Mouse (Mus musculus) stomach, embryonic 16.5 days (tissue): ENCODE data around the gene Auts2. TPM values are rescaled to one million over a fixed set of nuclear protein-coding genes. Genes with fewer than 3 reads are reported as not detected.

Experiments
- ATAC-seq: fragments of 200-750 bp; cut with Nextera tagmentation; 2 replicates; pipeline ENCODE4 v1.8.0; 2017; ENCODE audit warnings: moderate number of reproducible peaks, moderate TSS enrichment; ENCODE audit not compliant: insufficient read depth, low FRiP score
- H3K27ac ChIP-seq: fragments of 300-500 bp; sonication (generic); 2 replicates; pipeline ENCODE4 v1.5.1; 2014; ENCODE audit warnings: low read length
- H3K27me3 ChIP-seq: fragments of 300-500 bp; sonication (generic); 2 replicates; pipeline ENCODE4 v1.6.1; 2014; ENCODE audit warnings: low read length, control low read depth, mixed read lengths; ENCODE audit not compliant: control insufficient read depth, insufficient read depth
- H3K36me3 ChIP-seq: fragments of 300-500 bp; sonication (generic); 2 replicates; pipeline ENCODE4 v1.6.1; 2014; ENCODE audit warnings: low read length; ENCODE audit not compliant: control insufficient read depth, insufficient read depth
- H3K4me1 ChIP-seq: fragments of 300-500 bp; sonication (generic); 2 replicates; pipeline ENCODE4 v1.6.1; 2014; ENCODE audit warnings: low read length, control low read depth, mixed read lengths; ENCODE audit not compliant: control insufficient read depth, insufficient read depth
- H3K4me2 ChIP-seq: fragments of 300-500 bp; sonication (generic); 2 replicates; pipeline ENCODE4 v1.6.1; 2014; ENCODE audit warnings: low read depth, low read length, mixed read lengths
- H3K4me3 ChIP-seq: fragments of 300-500 bp; sonication (generic); replicated peaks from 2 replicates; pipeline ENCODE4 v1.5.1; 2014; ENCODE audit warnings: mild to moderate bottlenecking, low read length
- H3K9ac ChIP-seq: fragments of 300-500 bp; sonication (generic); 2 replicates; pipeline ENCODE4 v1.6.1; 2014; ENCODE audit warnings: low read length
- H3K9me3 ChIP-seq: fragments of 300-500 bp; sonication (generic); replicated peaks from 2 replicates; pipeline ENCODE4 v1.6.1; 2016; ENCODE audit warnings: low read length, control low read depth; ENCODE audit not compliant: control insufficient read depth
- WGBS: fragments of 180-500 bp; shearing (Covaris S2); extraction: QIAGEN DNeasy Blood & Tissue Kit; methylation state at CpG from one replicate; pipeline ENCODE4 v1.1.7; 2014; 5-methylcytosine and 5-hydroxymethylcytosine counted together
- polyA plus RNA-seq: library from polyadenylated mRNA; unstranded; fragments of >200 nt; fragmentation: Nextera tagmentation; extraction: Ambion mirVana; gene quantifications from 2 replicates; pipeline ENCODE4 v1.2.1, GENCODE M21; 2015

Auts2 gene
- polyA plus RNA-seq, 1 experiment from 2014 or later, result 20.1 TPM

DNA sequence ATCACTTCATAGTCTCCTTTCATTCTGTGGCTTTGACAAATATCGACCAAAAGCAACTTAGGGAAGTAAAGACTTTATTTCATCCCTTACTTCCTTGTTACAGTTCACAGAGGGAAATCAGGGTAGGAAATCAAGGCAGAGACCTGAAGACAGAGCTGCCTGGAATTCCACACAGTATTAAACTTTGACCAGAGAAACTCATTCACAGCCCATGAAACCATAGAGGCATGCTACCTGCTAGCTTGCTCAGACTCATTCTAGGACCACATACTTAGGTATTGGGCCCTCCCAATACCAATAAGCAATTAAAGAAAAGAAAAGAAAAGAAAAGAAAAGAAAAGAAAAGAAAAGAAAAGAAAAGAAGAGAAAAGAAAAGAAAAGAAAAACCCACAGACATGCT, 38.3 kb downstream of the Auts2 start:
- H3K36me3 ChIP-seq, result no peaks in the 10 kb centered on the region
- no peak overlapping the region for H3K4me3 ChIP-seq
- no peak overlapping the region for H3K4me2 ChIP-seq
- 0 out of 2 replicates have a peak, but pooled peaks cover 19% of the 10 kb centered on the region for H3K4me1 ChIP-seq
- H3K9ac ChIP-seq, result no peak overlapping the region
- no peaks in the 10 kb centered on the region for H3K27me3 ChIP-seq
- WGBS, result 87% methylated on average over 1 of the region's 1 CpGs
- H3K9me3 ChIP-seq, result no peaks in the 10 kb centered on the region
- ATAC-seq, result no peak
- no peak overlapping the region for H3K27ac ChIP-seq

DNA sequence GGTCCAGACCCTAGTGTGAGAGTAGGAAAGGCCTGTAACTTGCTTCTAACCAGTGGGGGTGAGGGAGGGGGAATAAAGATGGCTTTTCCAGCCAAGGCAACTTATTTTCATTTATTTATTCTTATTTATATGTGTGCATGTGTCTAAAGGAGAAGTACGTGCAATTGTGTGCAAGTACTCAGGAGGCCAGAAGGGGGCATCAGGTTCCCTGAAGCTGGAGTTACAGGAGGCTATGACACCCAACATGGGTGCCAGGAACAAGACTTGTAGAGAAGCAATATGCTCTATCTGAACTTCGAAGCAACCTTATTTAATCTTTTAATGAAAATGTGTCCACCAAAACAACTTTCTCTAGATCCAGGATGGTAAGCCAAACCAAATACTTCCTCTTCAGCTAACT, 39.7 kb downstream of the Auts2 start:
- ATAC-seq, result no peak
- 96% methylated on average over 2 of the region's 2 CpGs for WGBS

DNA sequence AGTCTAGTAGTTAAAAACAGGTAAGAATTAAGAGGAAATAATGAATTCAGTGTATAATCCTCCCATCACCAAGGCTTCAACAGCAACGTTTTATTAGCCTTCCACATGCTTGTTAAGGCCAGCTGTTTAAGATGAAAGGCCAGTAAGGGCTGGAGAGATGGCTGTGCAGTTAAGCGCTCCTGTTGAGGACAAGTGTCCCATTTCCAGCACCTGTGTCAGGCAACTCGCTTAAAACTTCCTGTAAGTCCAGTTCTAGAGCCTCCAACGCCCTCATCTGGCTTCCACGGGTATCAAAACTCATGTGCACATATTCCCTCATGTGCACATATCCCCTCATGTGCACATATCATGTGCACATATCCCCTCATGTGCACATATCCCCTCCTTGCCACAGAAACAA, 41.1 kb downstream of the Auts2 start:
- Histone ChIP-seq H3K9ac (no peak overlapping the region), H3K4me1 (0 out of 2 replicates have a peak, but pooled peaks cover 15% of the 10 kb centered on the region), H3K4me2 (no peak overlapping the region), H3K36me3 (no peaks in the 10 kb centered on the region), H3K27ac (no peak overlapping the region), H3K9me3 (no peaks in the 10 kb centered on the region), H3K4me3 (no peak overlapping the region), H3K27me3 (no peaks in the 10 kb centered on the region)
- no peak for ATAC-seq
- WGBS, result 32% methylated on average over 5 of the region's 5 CpGs

More for the DNA sequence above, 39.7 kb downstream of the Auts2 start:
- Histone ChIP-seq H3K9me3 (no peaks in the 10 kb centered on the region), H3K27me3 (no peaks in the 10 kb centered on the region), H3K4me2 (no peak overlapping the region), H3K27ac (no peak overlapping the region), H3K9ac (no peak overlapping the region), H3K4me3 (no peak overlapping the region), H3K36me3 (no peaks in the 10 kb centered on the region), H3K4me1 (0 out of 2 replicates have a peak, but pooled peaks cover 19% of the 10 kb centered on the region)

DNA sequence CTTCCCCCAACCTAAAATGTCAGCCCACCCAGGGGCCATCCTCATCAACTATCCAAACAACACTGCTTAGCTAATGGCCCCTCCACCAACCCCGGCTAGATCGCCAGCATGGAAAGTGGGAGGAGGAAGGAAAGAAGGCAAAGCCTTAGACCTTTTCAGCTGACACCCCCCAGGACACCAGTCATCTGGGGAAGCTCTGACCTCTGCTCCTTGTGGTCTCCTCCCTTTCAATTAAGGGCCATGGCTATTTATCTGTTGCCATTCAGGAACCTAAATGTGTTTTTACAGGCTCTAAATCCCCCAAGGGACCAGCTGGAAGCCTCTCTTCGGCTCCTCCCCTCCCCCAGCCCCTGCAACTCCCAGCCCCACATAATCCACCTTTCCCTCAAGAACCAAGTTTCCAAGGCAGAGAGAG, 42.3 kb downstream of the Auts2 start:
- H3K27ac ChIP-seq, result no peak overlapping the region
- no peak for ATAC-seq
- no peaks in the 10 kb centered on the region for H3K9me3 ChIP-seq
- no peaks in the 10 kb centered on the region for H3K27me3 ChIP-seq
- H3K9ac ChIP-seq, result no peak overlapping the region
- 0 out of 2 replicates have a peak, but pooled peaks cover 13% of the 10 kb centered on the region for H3K4me1 ChIP-seq
- no peak overlapping the region for H3K4me2 ChIP-seq
- H3K4me3 ChIP-seq, result no peak overlapping the region
- H3K36me3 ChIP-seq, result no peaks in the 10 kb centered on the region
- 16% methylated on average over 3 of the region's 3 CpGs for WGBS

DNA sequence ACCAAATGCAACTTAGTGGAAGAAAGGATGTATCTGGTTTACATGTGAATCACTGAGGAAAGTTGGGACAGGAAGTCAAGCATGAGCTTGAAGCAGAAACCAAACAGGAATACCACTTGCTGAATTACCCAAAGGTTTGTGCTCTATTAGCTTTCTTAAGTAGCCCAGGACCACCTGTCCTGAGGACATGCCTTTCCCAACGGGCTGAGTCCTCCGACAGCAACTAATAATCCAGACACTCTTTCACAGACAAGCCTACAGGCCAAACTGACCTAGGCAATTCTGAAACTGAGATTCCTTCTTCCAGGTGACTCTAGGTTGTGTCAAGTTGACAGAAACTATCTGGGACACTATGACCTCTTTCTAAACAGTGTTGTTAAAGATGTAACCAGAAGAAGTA, 44.2 kb downstream of the Auts2 start:
- no peaks in the 10 kb centered on the region for H3K9me3 ChIP-seq
- no peak overlapping the region for H3K27ac ChIP-seq
- H3K4me3 ChIP-seq, result no peak overlapping the region
- H3K4me1 ChIP-seq, result 0 out of 2 replicates have a peak, but pooled peaks cover 13% of the 10 kb centered on the region
- no peak overlapping the region for H3K9ac ChIP-seq
- 61% methylated on average over 2 of the region's 2 CpGs for WGBS
- H3K36me3 ChIP-seq, result no peaks in the 10 kb centered on the region
- no peaks in the 10 kb centered on the region for H3K27me3 ChIP-seq
- no peak for ATAC-seq
- H3K4me2 ChIP-seq, result no peak overlapping the region

DNA sequence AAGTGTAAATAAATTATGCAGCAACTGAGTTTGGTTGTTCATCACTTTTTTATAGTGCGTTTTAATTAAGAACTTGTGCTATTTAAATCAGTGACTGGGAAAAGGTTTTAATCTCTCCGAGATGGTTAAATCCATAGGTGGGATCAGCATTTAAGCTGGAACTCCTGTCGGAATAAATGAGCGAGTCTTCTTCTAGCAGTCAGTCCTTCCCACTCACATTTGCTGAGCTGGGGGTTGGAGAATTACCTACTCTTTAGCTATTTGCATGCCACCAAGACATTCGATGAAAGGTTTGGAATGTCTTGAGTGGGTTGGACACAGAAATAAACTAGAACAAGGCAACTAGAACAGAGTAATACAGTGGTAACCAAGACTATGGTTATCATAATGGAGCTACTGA, 45.1 kb downstream of the Auts2 start:
- no peaks in the 10 kb centered on the region for H3K36me3 ChIP-seq
- 93% methylated on average over 5 of the region's 5 CpGs for WGBS
- no peak for ATAC-seq

DNA sequence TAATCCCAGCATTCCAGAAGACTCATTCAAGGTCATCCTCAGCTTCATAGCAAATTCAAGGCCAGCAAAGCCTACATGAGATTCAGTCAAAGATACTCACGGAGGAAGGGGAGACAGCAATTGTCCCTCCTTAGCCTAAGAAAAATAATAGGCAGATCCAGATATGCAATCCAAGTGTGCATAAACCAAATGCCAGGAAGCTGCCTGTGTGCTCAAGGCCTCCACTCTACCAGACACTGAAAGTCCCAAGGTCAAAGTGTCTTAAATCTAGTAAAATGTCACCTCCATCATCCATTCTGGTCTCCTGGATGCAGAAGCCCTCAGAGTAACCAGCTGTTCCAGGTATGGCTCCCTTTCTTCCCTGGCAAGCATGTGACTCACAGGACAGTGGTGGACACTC, 50.4 kb downstream of the Auts2 start:
- ATAC-seq, result no peak
- Histone ChIP-seq H3K9ac (no peak overlapping the region), H3K27ac (no peak overlapping the region), H3K27me3 (no peaks in the 10 kb centered on the region), H3K4me2 (no peak overlapping the region), H3K4me3 (no peak overlapping the region), H3K36me3 (no peaks in the 10 kb centered on the region), H3K9me3 (no peaks in the 10 kb centered on the region), H3K4me1 (peaks cover 33% of the 10 kb centered on the region)
- 70% methylated on average over 1 of the region's 1 CpGs for WGBS

More for the DNA sequence above, 45.1 kb downstream of the Auts2 start:
- no peak overlapping the region for H3K4me3 ChIP-seq
- no peaks in the 10 kb centered on the region for H3K27me3 ChIP-seq
- no peak overlapping the region for H3K4me2 ChIP-seq
- no peak overlapping the region for H3K9ac ChIP-seq
- no peaks in the 10 kb centered on the region for H3K9me3 ChIP-seq
- no peak overlapping the region for H3K27ac ChIP-seq
- H3K4me1 ChIP-seq, result 0 out of 2 replicates have a peak, but pooled peaks cover 13% of the 10 kb centered on the region

DNA sequence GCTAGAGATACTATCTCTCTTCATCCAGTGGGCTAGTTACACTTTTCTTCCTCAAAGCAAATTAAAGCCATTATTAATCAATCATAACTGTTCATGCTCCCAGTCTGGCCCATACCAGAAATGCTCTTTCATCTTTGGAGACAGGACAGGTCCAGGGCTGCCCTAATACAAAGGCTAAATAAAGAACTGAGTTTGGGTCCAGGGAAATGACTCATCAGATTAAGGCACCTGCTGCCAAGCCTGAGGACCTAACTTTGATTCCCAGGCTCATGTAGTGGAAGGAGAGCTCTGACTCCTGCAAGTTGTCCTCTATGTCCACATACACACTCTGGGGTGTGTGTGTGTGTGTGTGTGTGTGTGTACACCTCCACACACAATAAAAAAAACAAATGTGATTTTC, 51.1 kb downstream of the Auts2 start:
- H3K4me2 ChIP-seq, result no peak overlapping the region
- peak overlapping the region; percentile 58 for H3K27ac ChIP-seq
- no peaks in the 10 kb centered on the region for H3K9me3 ChIP-seq
- H3K36me3 ChIP-seq, result no peaks in the 10 kb centered on the region
- H3K9ac ChIP-seq, result no peak overlapping the region
- no peak overlapping the region for H3K4me3 ChIP-seq
- peak; percentile 52; the same call in 1 of the 2 replicates for ATAC-seq
- no peaks in the 10 kb centered on the region for H3K27me3 ChIP-seq
- peaks cover 33% of the 10 kb centered on the region for H3K4me1 ChIP-seq

DNA sequence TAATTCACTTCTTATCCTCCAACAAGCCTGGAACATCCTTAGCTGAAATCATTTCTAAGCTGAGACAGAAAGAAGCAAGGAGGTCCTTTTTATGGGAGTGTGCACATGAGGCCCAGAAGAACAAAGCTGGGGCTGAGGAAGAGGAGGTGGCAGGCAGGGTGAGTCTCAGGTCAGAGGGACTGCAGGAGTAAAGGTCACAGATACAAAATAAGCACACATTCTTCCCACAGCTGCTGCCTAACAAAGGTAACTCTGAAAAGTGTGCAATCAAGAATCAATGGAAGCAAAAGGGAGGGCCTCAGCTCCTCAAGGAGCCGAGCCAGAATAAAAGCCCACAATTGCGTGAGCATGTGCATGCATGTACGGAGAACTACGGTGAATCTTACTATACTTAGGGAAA, 51.6 kb downstream of the Auts2 start:
- ATAC-seq, result peak; percentile 58; the same call in 1 of the 2 replicates
- WGBS, result 53% methylated on average over 4 of the region's 4 CpGs
- Histone ChIP-seq H3K36me3 (no peaks in the 10 kb centered on the region), H3K27ac (peak overlapping the region; percentile 58), H3K27me3 (no peaks in the 10 kb centered on the region), H3K9me3 (no peaks in the 10 kb centered on the region), H3K4me1 (peaks cover 33% of the 10 kb centered on the region), H3K4me2 (no peak overlapping the region), H3K9ac (no peak overlapping the region), H3K4me3 (no peak overlapping the region)

DNA sequence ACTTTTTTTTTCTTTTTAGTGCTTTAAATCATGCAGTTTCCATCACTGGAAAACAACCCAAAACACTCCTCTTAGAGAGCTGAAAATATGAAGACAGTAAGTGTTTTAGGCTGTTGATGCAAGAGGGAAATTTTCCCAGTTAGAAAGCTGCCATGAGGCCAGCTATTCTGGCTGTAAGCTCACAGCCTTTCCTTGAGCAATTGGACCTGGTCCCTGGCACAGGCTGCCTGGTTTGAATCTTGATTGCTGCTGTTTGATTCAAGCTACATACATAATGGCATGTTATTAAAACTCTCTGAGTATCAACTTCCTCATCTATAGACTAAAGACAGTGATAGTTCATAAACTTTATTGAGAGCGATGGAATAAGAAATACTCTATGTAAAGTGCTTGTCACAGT, 52.8 kb downstream of the Auts2 start:
- no peak for ATAC-seq
- H3K9ac ChIP-seq, result no peak overlapping the region
- no peak overlapping the region for H3K4me2 ChIP-seq
- no peak overlapping the region for H3K4me3 ChIP-seq
- H3K9me3 ChIP-seq, result no peaks in the 10 kb centered on the region
- no peaks in the 10 kb centered on the region for H3K36me3 ChIP-seq
- WGBS, result 88% methylated on average over 1 of the region's 1 CpGs
- H3K27ac ChIP-seq, result peak overlapping the region; percentile 66
- no peaks in the 10 kb centered on the region for H3K27me3 ChIP-seq
- H3K4me1 ChIP-seq, result peaks cover 38% of the 10 kb centered on the region
